9 mouse cellular contexts compared by ENCODE assay signal in genomic region chr10:99459171-99459660, GRCm38 (mm10).
DNase-seq lines count a peak whose midpoint lies in the region; ATAC-seq and TF ChIP-seq lines count a peak whose summit lies in the region.
"Had no signal": no experiment of that assay in that cellular context is flagged by ENCODE, and none has a peak within 500 bp of the region (broad histone marks: within the 10 kb centered on the region; RNA-seq: fewer than 3 reads in every experiment).

No protein-coding gene starts in this region.

- WGBS in heart, embryonic 15.5 days, result 78% methylated on average over 9 of the region's 9 CpGs
- WGBS in lung, postnatal 0 days, result 76% methylated on average over 9 of the region's 9 CpGs
- 73% methylated on average over 9 of the region's 9 CpGs for WGBS in embryonic facial prominence, embryonic 12.5 days

- H3K4me2 ChIP-seq in heart, embryonic 15.5 days, result no peak overlapping the region
- H3K4me2 ChIP-seq in lung, postnatal 0 days (replicated peaks; ENCODE audit: low read depth, low read length), result 0 out of 2 replicates have a peak overlapping the region, but pooled peaks have one; percentile 17
- no peak overlapping the region for H3K4me2 ChIP-seq in embryonic facial prominence, embryonic 12.5 days (replicated peaks)
- H3K4me2 ChIP-seq: forebrain, embryonic 12.5 days; hindbrain, embryonic 12.5 days had no signal

- DNase-seq in heart, adult 8-10 months (ENCODE audit: low spot score), result no peak
- DNase-seq in lung, postnatal 0 days (ENCODE audit: low spot score), result no peak
- no peak for DNase-seq in lung, postnatal 36 days

- no peak overlapping the region for H3K9ac ChIP-seq in heart, embryonic 15.5 days
- no peak overlapping the region for H3K9ac ChIP-seq in lung, postnatal 0 days (replicated peaks; ENCODE audit: low read depth)
- no peak overlapping the region for H3K9ac ChIP-seq in embryonic facial prominence, embryonic 12.5 days
- H3K9ac ChIP-seq: forebrain, embryonic 12.5 days; hindbrain, embryonic 12.5 days had no signal

- no peak for TF ChIP-seq EP300 in lung, postnatal 0 days (IDR thresholded peaks at IDR 0.05)

- no peaks in the 10 kb centered on the region for H3K36me3 ChIP-seq in heart, embryonic 15.5 days
- no peaks in the 10 kb centered on the region for H3K36me3 ChIP-seq in lung, postnatal 0 days (ENCODE audit: insufficient read depth, low read length)
- H3K36me3 ChIP-seq in embryonic facial prominence, embryonic 12.5 days, result no peaks in the 10 kb centered on the region
- H3K36me3 ChIP-seq: forebrain, embryonic 12.5 days; hindbrain, embryonic 12.5 days had no signal

- peaks cover 13% of the 10 kb centered on the region for H3K4me1 ChIP-seq in heart, embryonic 15.5 days (replicated peaks)
- H3K4me1 ChIP-seq in lung, postnatal 0 days (ENCODE audit: insufficient read depth, low read depth, low read length), result no peaks in the 10 kb centered on the region; the same call in 1 of the 2 replicates
- peaks cover 7% of the 10 kb centered on the region; the same call in 1 of the 2 replicates for H3K4me1 ChIP-seq in embryonic facial prominence, embryonic 12.5 days

- 0 out of 2 replicates have a peak overlapping the region, but pooled peaks have one; percentile 34 for H3K27ac ChIP-seq in heart, embryonic 15.5 days
- H3K27ac ChIP-seq in lung, postnatal 0 days (ENCODE audit: low read length), result no peak overlapping the region
- H3K27ac ChIP-seq in embryonic facial prominence, embryonic 12.5 days, result peak overlapping the region; percentile 41; the same call in 1 of the 2 replicates
- H3K27ac ChIP-seq: forebrain, embryonic 12.5 days; hindbrain, embryonic 12.5 days had no signal

- H3K27me3 ChIP-seq in heart, embryonic 15.5 days, result no peaks in the 10 kb centered on the region
- H3K27me3 ChIP-seq in lung, postnatal 0 days (replicated peaks; ENCODE audit: insufficient read depth, low read length), result no peaks in the 10 kb centered on the region
- no peaks in the 10 kb centered on the region for H3K27me3 ChIP-seq in embryonic facial prominence, embryonic 12.5 days
- H3K27me3 ChIP-seq: forebrain, embryonic 12.5 days; hindbrain, embryonic 12.5 days had no signal

- H3K4me3 ChIP-seq in heart, embryonic 15.5 days, result no peak overlapping the region
- no peak overlapping the region for H3K4me3 ChIP-seq in lung, postnatal 0 days (ENCODE audit: low read depth, low read length)
- H3K4me3 ChIP-seq in embryonic facial prominence, embryonic 12.5 days, result no peak overlapping the region
- H3K4me3 ChIP-seq: forebrain, embryonic 12.5 days; hindbrain, embryonic 12.5 days had no signal

- no peaks in the 10 kb centered on the region for H3K9me3 ChIP-seq in heart, embryonic 15.5 days (replicated peaks)
- H3K9me3 ChIP-seq in lung, postnatal 0 days (ENCODE audit: low read length), result no peaks in the 10 kb centered on the region
- no peaks in the 10 kb centered on the region for H3K9me3 ChIP-seq in embryonic facial prominence, embryonic 12.5 days
- H3K9me3 ChIP-seq: forebrain, embryonic 12.5 days; hindbrain, embryonic 12.5 days had no signal

- no peak for TF ChIP-seq CTCF in lung, postnatal 0 days (IDR thresholded peaks at IDR 0.05)

- ATAC-seq in heart, embryonic 15.5 days (replicated peaks; ENCODE audit: insufficient number of reproducible peaks, insufficient read depth, low FRiP score, low read depth), result no peak
- no peak for ATAC-seq in lung, postnatal 0 days
- ATAC-seq in embryonic facial prominence, embryonic 12.5 days (ENCODE audit: insufficient number of reproducible peaks, insufficient read depth, low FRiP score, low TSS enrichment), result no peak
- 0 out of 2 replicates have a peak, but pooled peaks have one; percentile 6 for ATAC-seq in megakaryocyte-erythroid progenitor cell, adult 5-6 weeks (replicated peaks; ENCODE audit: low FRiP score, low TSS enrichment, poor library complexity, severe bottlenecking)
- ATAC-seq in erythroblast, adult 5-6 weeks (replicated peaks; ENCODE audit: low FRiP score, poor library complexity, severe bottlenecking), result no peak
